Mouse (Mus musculus) limb, embryonic 14.5 days (tissue): Measurements from ENCODE around the gene Synpr. TPM values are rescaled to one million over a fixed set of nuclear protein-coding genes. Genes with fewer than 3 reads are reported as not detected.

ENCODE experiments used
- ATAC-seq: fragments of 200-750 bp; cut with Nextera tagmentation; 2 replicates; pipeline ENCODE4 v1.8.0; 2017; ENCODE audit warnings: low read depth, moderate number of reproducible peaks, moderate TSS enrichment; ENCODE audit not compliant: low FRiP score
- DNase-seq: peaks from one replicate; pipeline ENCODE4 v3.0.0-alpha.2; 2015; ENCODE audit warnings: low spot score
- H3K27ac ChIP-seq: fragments of 300-500 bp; sonication (generic); replicated peaks from 2 replicates; pipeline ENCODE4 v1.5.1; 2014; ENCODE audit warnings: low read depth, mild to moderate bottlenecking, low read length, moderate library complexity, mixed read lengths
- H3K27me3 ChIP-seq: fragments of 300-500 bp; sonication (generic); 2 replicates; pipeline ENCODE4 v1.6.1; 2014; ENCODE audit warnings: low read length, mixed read lengths; ENCODE audit not compliant: control insufficient read depth, insufficient read depth
- H3K36me3 ChIP-seq: fragments of 300-500 bp; sonication (generic); 2 replicates; pipeline ENCODE4 v1.6.1; 2014; ENCODE audit warnings: mild to moderate bottlenecking, low read length, moderate library complexity, mixed read lengths; ENCODE audit not compliant: control insufficient read depth, insufficient read depth
- H3K4me1 ChIP-seq: fragments of 300-500 bp; sonication (generic); 2 replicates; pipeline ENCODE4 v1.6.1; 2014; ENCODE audit warnings: antibody characterized with exemption, low read length, mixed read lengths; ENCODE audit not compliant: control insufficient read depth, insufficient read depth
- H3K4me2 ChIP-seq: fragments of 300-500 bp; sonication (generic); replicated peaks from 2 replicates; pipeline ENCODE4 v1.6.1; 2014; ENCODE audit warnings: low read depth, mild to moderate bottlenecking, low read length, moderate library complexity; ENCODE audit not compliant: severe bottlenecking
- H3K4me3 ChIP-seq: fragments of 300-500 bp; sonication (generic); replicated peaks from 2 replicates; pipeline ENCODE4 v1.5.1; 2014; ENCODE audit warnings: low read length
- H3K9ac ChIP-seq: fragments of 300-500 bp; sonication (generic); 2 replicates; pipeline ENCODE4 v1.6.1; 2014; ENCODE audit warnings: mild to moderate bottlenecking, low read depth, low read length, moderate library complexity; ENCODE audit not compliant: severe bottlenecking
- H3K9me3 ChIP-seq: fragments of 300-500 bp; sonication (generic); 2 replicates; pipeline ENCODE4 v1.6.1; 2016; ENCODE audit warnings: low read length; ENCODE audit not compliant: control insufficient read depth
- POLR2A ChIP-seq: fragments of 200-500 bp; IDR thresholded peaks from 2 replicates; pipeline ENCODE4 v1.8.0; 2012; ENCODE audit warnings: inconsistent platforms, mild to moderate bottlenecking, moderate library complexity, borderline replicate concordance; ENCODE audit not compliant: insufficient read depth, insufficient read length; ENCODE audit errors: extremely low read depth
- WGBS: fragments of 180-500 bp; shearing (Covaris S2); extraction: QIAGEN DNeasy Blood & Tissue Kit; methylation state at CpG from one replicate; pipeline ENCODE4 v1.1.7; 2014; 5-methylcytosine and 5-hydroxymethylcytosine counted together
- polyA plus RNA-seq, 2 experiments: library from polyadenylated mRNA; depleted of rRNA in 1 of 2; stranded (reverse) in 1 of 2; unstranded in 1 of 2; fragments of >200 nt; fragmentation: Nextera tagmentation in 1 of 2; extraction: Ambion mirVana in 1 of 2; gene quantifications; 2 replicates each; pipeline versions ENCODE4 v1.2.1 to v1.2.3; 2012 to 2014

Gene Synpr
- polyA plus RNA-seq, 2 experiments: 3.5 to 4.4 TPM

GRCm38 (mm10) chr14:13578744-13579143 lies 294.2 kb downstream of the Synpr start:
- 74% methylated on average over 1 of the region's 1 CpGs for WGBS

GRCm38 (mm10) chr14:13593321-13593940 lies 308.9 kb downstream of the Synpr start:
- Histone ChIP-seq H3K27me3 (no peaks in the 10 kb centered on the region), H3K4me1 (no peaks in the 10 kb centered on the region), H3K9me3 (no peaks in the 10 kb centered on the region), H3K4me2 (no peak overlapping the region), H3K27ac (no peak overlapping the region), H3K9ac (no peak overlapping the region), H3K4me3 (no peak overlapping the region), H3K36me3 (no peaks in the 10 kb centered on the region)
- ATAC-seq (no peak), DNase-seq (no peak)
- TF ChIP-seq POLR2A: no peak
- WGBS: 86% methylated on average over 2 of the region's 2 CpGs

More at GRCm38 (mm10) chr14:13578744-13579143, 294.2 kb downstream of the Synpr start:
- Histone ChIP-seq H3K27ac (no peak overlapping the region), H3K4me1 (no peaks in the 10 kb centered on the region), H3K27me3 (no peaks in the 10 kb centered on the region), H3K9ac (no peak overlapping the region), H3K9me3 (no peaks in the 10 kb centered on the region), H3K36me3 (no peaks in the 10 kb centered on the region), H3K4me2 (no peak overlapping the region), H3K4me3 (no peak overlapping the region)
- ATAC-seq: no peak
- no peak for TF ChIP-seq POLR2A
- no peak for DNase-seq

- Histone ChIP-seq H3K9me3 (no peaks in the 10 kb centered on the region), H3K27ac (no peak overlapping the region), H3K4me2 (no peak overlapping the region), H3K36me3 (no peaks in the 10 kb centered on the region), H3K9ac (no peak overlapping the region), H3K4me3 (no peak overlapping the region), H3K27me3 (no peaks in the 10 kb centered on the region), H3K4me1 (no peaks in the 10 kb centered on the region)
- ATAC-seq: no peak
- no peak for TF ChIP-seq POLR2A
- DNase-seq: no peak
- WGBS: 69% methylated on average over 6 of the region's 6 CpGs
These were observed 311.7 kb downstream of the Synpr start for GRCm38 (mm10) chr14:13596251-13596650.

- H3K27ac ChIP-seq: no peak overlapping the region
- H3K4me3 ChIP-seq: no peak overlapping the region
- H3K36me3 ChIP-seq: no peaks in the 10 kb centered on the region
- no peaks in the 10 kb centered on the region for H3K27me3 ChIP-seq
- H3K9me3 ChIP-seq: no peaks in the 10 kb centered on the region
- ATAC-seq (no peak), DNase-seq (no peak)
- no peak overlapping the region for H3K4me2 ChIP-seq
- no peaks in the 10 kb centered on the region for H3K4me1 ChIP-seq
- no peak for TF ChIP-seq POLR2A
- H3K9ac ChIP-seq: no peak overlapping the region
- 82% methylated on average over 2 of the region's 2 CpGs for WGBS
These were observed 312.6 kb downstream of the Synpr start for GRCm38 (mm10) chr14:13597204-13597603.

- no peaks in the 10 kb centered on the region for H3K36me3 ChIP-seq
- no peaks in the 10 kb centered on the region for H3K9me3 ChIP-seq
- no peak overlapping the region for H3K4me2 ChIP-seq
- DNase-seq (no peak), ATAC-seq (no peak)
- no peak overlapping the region for H3K27ac ChIP-seq
- no peak overlapping the region for H3K4me3 ChIP-seq
- no peaks in the 10 kb centered on the region for H3K4me1 ChIP-seq
- H3K27me3 ChIP-seq: no peaks in the 10 kb centered on the region
- WGBS: 12% methylated on average over 2 of the region's 2 CpGs
- TF ChIP-seq POLR2A: no peak
- no peak overlapping the region for H3K9ac ChIP-seq
These were observed 336.0 kb downstream of the Synpr start for GRCm38 (mm10) chr14:13620531-13620930.
